Mouse (Mus musculus) midbrain, embryonic 14.5 days (tissue): ENCODE measurements at regions not wholly inside any gene's neighbourhood (a gene's known extent, or its start where the extent isn't known, plus 50 kb on each side); places are given as distances from the start of the nearest gene placed in this dataset.

Experiments used
- ATAC-seq: fragments of 200-750 bp; cut with Nextera tagmentation; 2 replicates; pipeline ENCODE4 v1.8.0; 2017; ENCODE audit warnings: moderate number of reproducible peaks, moderate library complexity; ENCODE audit not compliant: low FRiP score, low TSS enrichment
- DNase-seq: peaks from one replicate; pipeline ENCODE4 v3.0.0-alpha.2; 2015
- H3K27ac ChIP-seq: fragments of 300-500 bp; sonication (generic); replicated peaks from 2 replicates; pipeline ENCODE4 v1.5.1; 2014; ENCODE audit warnings: mild to moderate bottlenecking, low read depth, low read length, moderate library complexity
- H3K27me3 ChIP-seq: fragments of 300-500 bp; sonication (generic); 2 replicates; pipeline ENCODE4 v1.6.1; 2014; ENCODE audit warnings: low read length, control low read depth, mixed read lengths; ENCODE audit not compliant: control insufficient read depth, insufficient read depth
- H3K36me3 ChIP-seq: fragments of 300-500 bp; sonication (generic); 2 replicates; pipeline ENCODE4 v1.6.1; 2014; ENCODE audit warnings: low read length, control low read depth; ENCODE audit not compliant: control insufficient read depth, insufficient read depth
- H3K4me1 ChIP-seq: fragments of 300-500 bp; sonication (generic); 2 replicates; pipeline ENCODE4 v1.6.1; 2014; ENCODE audit warnings: mild to moderate bottlenecking, antibody characterized with exemption, low read length, control low read depth; ENCODE audit not compliant: control insufficient read depth, insufficient read depth
- H3K4me2 ChIP-seq: fragments of 300-500 bp; sonication (generic); 2 replicates; pipeline ENCODE4 v1.6.1; 2014; ENCODE audit warnings: mild to moderate bottlenecking, low read length, moderate library complexity
- H3K4me3 ChIP-seq: fragments of 300-500 bp; sonication (generic); replicated peaks from 2 replicates; pipeline ENCODE4 v1.5.1; 2014; ENCODE audit warnings: low read depth, low read length
- H3K9ac ChIP-seq: fragments of 300-500 bp; sonication (generic); replicated peaks from 2 replicates; pipeline ENCODE4 v1.6.1; 2014; ENCODE audit warnings: mild to moderate bottlenecking, low read length, moderate library complexity
- H3K9me3 ChIP-seq: fragments of 300-500 bp; sonication (generic); 2 replicates; pipeline ENCODE4 v1.6.1; 2016; ENCODE audit warnings: low read length, control low read depth, mixed read lengths; ENCODE audit not compliant: control insufficient read depth
- WGBS: fragments of 180-500 bp; shearing (Covaris S2); extraction: QIAGEN DNeasy Blood & Tissue Kit; methylation state at CpG from one replicate; pipeline ENCODE4 v1.1.7; 2014; 5-methylcytosine and 5-hydroxymethylcytosine counted together

GRCm38 (mm10) chr6:92316781-92317180 is 72.3 kb upstream of the Trh start:
- 71% methylated on average over 4 of the region's 4 CpGs for WGBS
- no peaks in the 10 kb centered on the region for H3K9me3 ChIP-seq
- no peaks in the 10 kb centered on the region for H3K36me3 ChIP-seq
- H3K4me2 ChIP-seq, result no peak overlapping the region
- H3K9ac ChIP-seq, result no peak overlapping the region
- H3K4me3 ChIP-seq, result no peak overlapping the region
- H3K27ac ChIP-seq, result 0 out of 2 replicates have a peak overlapping the region, but pooled peaks have one; percentile 8
- no peaks in the 10 kb centered on the region for H3K4me1 ChIP-seq
- H3K27me3 ChIP-seq, result no peaks in the 10 kb centered on the region
- ATAC-seq, result no peak
- no peak for DNase-seq

GRCm38 (mm10) chr6:92304109-92304508 is 59.7 kb upstream of the Trh start:
- Histone ChIP-seq H3K27ac (no peak overlapping the region), H3K9ac (no peak overlapping the region), H3K9me3 (no peaks in the 10 kb centered on the region), H3K4me1 (no peaks in the 10 kb centered on the region), H3K4me3 (no peak overlapping the region), H3K27me3 (no peaks in the 10 kb centered on the region), H3K4me2 (no peak overlapping the region), H3K36me3 (no peaks in the 10 kb centered on the region)
- no peak for ATAC-seq
- DNase-seq, result no peak
- WGBS, result 63% methylated on average over 4 of the region's 4 CpGs

- Histone ChIP-seq H3K27ac (no peak overlapping the region), H3K4me3 (no peak overlapping the region), H3K4me1 (no peaks in the 10 kb centered on the region), H3K27me3 (no peaks in the 10 kb centered on the region), H3K4me2 (no peak overlapping the region), H3K9me3 (no peaks in the 10 kb centered on the region), H3K36me3 (no peaks in the 10 kb centered on the region), H3K9ac (no peak overlapping the region)
- DNase-seq (no peak), ATAC-seq (no peak)
- WGBS, result 89% methylated on average over 1 of the region's 1 CpGs
Observed at GRCm38 (mm10) chr6:92303266-92303665, 58.8 kb upstream of the Trh start.
